Mouse (Mus musculus) spleen, embryonic (tissue): Measurements from ENCODE around the gene Tmem253.

Source experiments
- CTCF ChIA-PET: fragments of 350-600 bp; sonication (Branson Sonifier 250); formaldehyde crosslinking; loops from one replicate; lab custom pipeline; 2022; lab: Charles Lee

The Tmem253 gene

GRCm38 (mm10) chr14:52015445-52016100 lies at the start of gene Tmem253:
Gene Tmem253, plus strand, starts transcription at chr14:52015658.
- CTCF ChIA-PET: no interaction called here

GRCm38 (mm10) chr14:51967400-51967799 lies 48.1 kb upstream of the Tmem253 start:
- CTCF ChIA-PET: no interaction called here

GRCm38 (mm10) chr14:51979252-51979651 lies 36.2 kb upstream of the Tmem253 start:
- CTCF ChIA-PET: no interaction called here

- CTCF ChIA-PET: no interaction called here
Observed at GRCm38 (mm10) chr14:51983251-51983650, 32.2 kb upstream of the Tmem253 start.

GRCm38 (mm10) chr14:51983855-51984246 lies 31.6 kb upstream of the Tmem253 start:
- CTCF ChIA-PET: no interaction called here

- CTCF ChIA-PET: no interaction called here
Observed at GRCm38 (mm10) chr14:51984247-51985231, 30.9 kb upstream of the Tmem253 start, which contains the start of gene Arhgef40. Gene Arhgef40, plus strand, starts transcription at chr14:51984719.

GRCm38 (mm10) chr14:51985301-51986152 lies 29.9 kb upstream of the Tmem253 start:
- CTCF ChIA-PET: no interaction called here

GRCm38 (mm10) chr14:51986153-51986505 lies 29.3 kb upstream of the Tmem253 start:
- CTCF ChIA-PET: no interaction called here

- CTCF ChIA-PET: no interaction called here
Observed at GRCm38 (mm10) chr14:51987177-51987576, 28.3 kb upstream of the Tmem253 start.

GRCm38 (mm10) chr14:51988731-51989130 lies 26.7 kb upstream of the Tmem253 start:
- CTCF ChIA-PET: no interaction called here

- CTCF ChIA-PET: no interaction called here
Observed at GRCm38 (mm10) chr14:51989461-51989970, 25.9 kb upstream of the Tmem253 start.

GRCm38 (mm10) chr14:51994453-51994852 lies 21.0 kb upstream of the Tmem253 start:
- CTCF ChIA-PET: no interaction called here

- CTCF ChIA-PET: no interaction called here
Observed at GRCm38 (mm10) chr14:51995219-51995871, 20.1 kb upstream of the Tmem253 start.

GRCm38 (mm10) chr14:51996231-51996841 lies 19.1 kb upstream of the Tmem253 start:
- CTCF ChIA-PET: interaction anchor here (0.8 kb wide), 1 partner anchor 9 kb away, joined by 3 read pairs; no protein-coding TSS in a partner anchor

GRCm38 (mm10) chr14:51996866-51997265 lies 18.6 kb upstream of the Tmem253 start:
- CTCF ChIA-PET: interaction anchor here (0.6 to 0.8 kb wide), 2 partner anchors 9 to 1028 kb away, joined by 3 to 27 read pairs; no protein-coding TSS in a partner anchor

- CTCF ChIA-PET: no interaction called here
Observed at GRCm38 (mm10) chr14:51997483-51997882, 18.0 kb upstream of the Tmem253 start.

GRCm38 (mm10) chr14:52003981-52004495 lies 11.4 kb upstream of the Tmem253 start:
- CTCF ChIA-PET: no interaction called here

GRCm38 (mm10) chr14:52005141-52005540 lies 10.3 kb upstream of the Tmem253 start:
- CTCF ChIA-PET: interaction anchor here (1.0 kb wide), 1 partner anchor 8 kb away, joined by 3 read pairs; no protein-coding TSS in a partner anchor

GRCm38 (mm10) chr14:52005616-52006015 lies 9.8 kb upstream of the Tmem253 start:
- CTCF ChIA-PET: interaction anchor here (1.0 kb wide), 1 partner anchor 9 kb away, joined by 3 read pairs; no protein-coding TSS in a partner anchor

GRCm38 (mm10) chr14:52006241-52006640 lies 9.2 kb upstream of the Tmem253 start:
- CTCF ChIA-PET: interaction anchor here (1.0 kb wide), 1 partner anchor 9 kb away, joined by 3 read pairs; no protein-coding TSS in a partner anchor
